Mouse (Mus musculus) embryo, embryonic 11.5 days (tissue): ENCODE results near the gene Foxn1.

Experiments
- DNase-seq: peaks from one replicate; pipeline ENCODE4 v3.0.0-alpha.2; 2012; ENCODE audit warnings: low read depth, low spot score

Foxn1 gene

DNA sequence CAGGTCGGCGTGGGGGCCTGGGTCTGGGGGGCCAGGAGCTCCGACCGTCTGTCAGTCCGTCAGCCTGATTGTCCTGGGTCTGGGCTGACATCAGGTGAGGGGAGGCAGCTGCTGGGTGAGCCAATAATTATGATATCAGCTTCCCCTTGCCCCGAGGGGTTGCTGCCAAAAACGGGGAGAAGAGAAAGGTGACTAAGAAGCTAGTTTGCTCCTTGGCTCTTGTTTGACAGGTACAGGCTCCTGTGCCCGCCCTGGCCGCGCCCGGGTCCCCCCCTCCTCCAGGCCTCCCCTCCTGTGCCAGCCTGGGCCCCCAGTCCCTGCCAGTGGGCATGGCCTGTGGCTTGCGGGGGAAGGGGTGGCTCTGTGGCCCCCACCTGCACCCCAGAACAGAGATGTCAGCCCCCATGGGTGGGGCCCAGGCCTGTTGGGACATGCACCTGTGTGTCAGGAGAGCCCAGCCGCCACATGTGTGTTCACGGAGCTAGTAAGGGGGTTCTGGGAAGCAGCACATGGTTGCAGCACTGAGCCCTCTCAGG is at the start of gene Foxn1:
Gene Foxn1 (minus strand): TSS at position 51 of the 536 bp plus-strand sequence.
- no peak for DNase-seq

DNA sequence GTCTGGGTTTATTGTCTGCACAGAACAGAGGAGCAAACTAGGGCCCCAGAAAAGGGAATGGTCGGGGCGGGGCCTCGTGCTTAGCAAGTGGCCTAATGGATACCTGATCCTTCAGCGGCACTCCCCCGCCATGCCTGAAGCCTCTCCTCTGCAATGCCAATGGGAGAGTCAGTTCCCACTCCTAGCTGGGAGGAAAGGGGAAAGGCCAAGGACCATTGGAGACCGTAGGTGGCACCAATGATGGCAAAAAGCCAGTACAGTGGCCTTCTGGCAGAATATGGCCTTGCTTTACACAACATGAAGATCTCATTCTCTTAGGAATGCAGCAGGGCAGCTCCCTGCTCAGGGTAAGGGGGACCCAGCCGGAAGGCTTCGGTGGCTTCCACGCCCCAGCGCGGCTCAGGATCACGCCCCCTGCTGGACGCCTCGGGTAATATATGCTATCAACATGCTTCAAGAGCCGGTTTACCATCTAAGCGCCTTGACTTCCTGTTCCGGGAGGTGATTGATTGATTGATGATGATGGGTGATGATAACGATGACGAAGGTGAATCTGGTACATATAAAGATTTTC is 49.5 kb upstream of the Foxn1 start:
- peak; percentile 57 for DNase-seq

DNA sequence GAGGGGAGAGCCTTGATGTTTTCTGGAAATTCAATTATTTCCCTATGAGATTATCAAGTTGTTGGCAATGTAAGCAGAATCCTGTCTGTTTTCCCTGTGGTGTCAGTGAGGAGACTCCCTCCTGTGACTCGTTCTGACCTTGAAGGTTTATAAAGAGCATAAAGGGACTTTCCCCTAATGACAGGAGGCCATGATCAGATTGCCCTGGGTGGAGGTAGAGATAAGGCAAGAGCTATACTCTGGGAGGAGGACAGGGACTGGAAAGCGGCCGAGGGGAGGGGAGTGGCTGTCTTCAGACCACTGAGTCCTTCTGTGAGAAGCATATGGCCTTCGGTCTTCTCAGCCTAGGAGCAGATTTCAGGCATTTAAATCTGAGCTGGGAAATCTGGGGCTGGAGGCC is 47.7 kb upstream of the Foxn1 start:
- no peak for DNase-seq

- DNase-seq: no peak
These were observed 44.8 kb upstream of the Foxn1 start for GRCm38 (mm10) chr11:78431176-78431575.

- no peak for DNase-seq
These were observed 44.0 kb upstream of the Foxn1 start for GRCm38 (mm10) chr11:78430195-78430878.

DNA sequence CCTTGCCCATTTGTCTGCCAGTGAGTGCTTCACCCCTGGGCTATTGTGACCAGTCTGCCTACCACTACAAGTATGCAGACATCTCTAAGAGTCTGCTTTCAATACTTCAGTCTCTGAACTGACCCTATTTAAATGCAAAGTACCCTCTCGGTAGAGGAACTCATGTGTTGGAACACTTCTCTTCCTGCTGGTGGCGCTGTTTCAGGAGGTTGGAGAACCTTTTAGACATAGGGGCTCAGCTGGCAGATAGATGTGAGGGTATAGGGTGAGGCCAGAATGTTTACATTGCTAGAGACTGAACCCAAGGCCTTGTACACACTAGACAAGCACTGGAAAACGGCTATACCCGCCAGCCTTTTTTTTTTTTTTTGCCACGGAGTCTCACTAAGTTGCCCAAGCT is 42.0 kb upstream of the Foxn1 start:
- DNase-seq: no peak

GRCm38 (mm10) chr11:78427655-78428054 is 41.3 kb upstream of the Foxn1 start:
- DNase-seq: no peak

GRCm38 (mm10) chr11:78425572-78425971 is 39.2 kb upstream of the Foxn1 start:
- no peak for DNase-seq

- DNase-seq: no peak
These were observed 38.0 kb upstream of the Foxn1 start for GRCm38 (mm10) chr11:78424352-78424751.

GRCm38 (mm10) chr11:78422055-78422819 is 35.9 kb upstream of the Foxn1 start, which contains the start of gene Slc13a2:
TSS of gene Slc13a2 (minus strand) at chr11:78422217.
- no peak for DNase-seq

GRCm38 (mm10) chr11:78421201-78422009 is 35.0 kb upstream of the Foxn1 start:
- DNase-seq: no peak

GRCm38 (mm10) chr11:78420263-78420889 is 34.0 kb upstream of the Foxn1 start:
- DNase-seq: no peak

DNA sequence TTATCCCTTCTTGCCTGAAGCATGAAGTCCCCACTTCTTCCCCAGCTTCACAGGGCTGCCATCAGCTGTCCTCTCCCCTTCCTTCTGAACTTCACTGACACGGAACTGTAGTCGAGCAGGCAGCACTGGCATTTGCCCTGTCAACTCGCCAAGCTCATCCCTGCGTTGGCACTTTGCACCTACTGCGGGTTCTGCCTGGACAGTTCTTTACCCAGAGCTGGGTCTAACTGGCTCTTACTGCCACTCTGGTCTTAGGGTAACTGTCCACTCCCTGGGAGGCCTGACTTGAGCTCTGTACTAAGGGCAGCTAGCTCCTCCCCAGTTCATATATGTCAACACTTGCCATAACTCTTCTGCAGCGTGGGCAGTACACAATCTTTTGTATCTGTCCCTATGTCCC is 30.5 kb upstream of the Foxn1 start:
- DNase-seq: no peak

- DNase-seq: no peak
These were observed 26.5 kb upstream of the Foxn1 start for GRCm38 (mm10) chr11:78412861-78413260.

GRCm38 (mm10) chr11:78412324-78412850 is 26.0 kb upstream of the Foxn1 start:
- no peak for DNase-seq

GRCm38 (mm10) chr11:78411606-78412323 is 25.4 kb upstream of the Foxn1 start:
- DNase-seq: no peak

GRCm38 (mm10) chr11:78408256-78409240 is 22.2 kb upstream of the Foxn1 start:
- no peak for DNase-seq

DNA sequence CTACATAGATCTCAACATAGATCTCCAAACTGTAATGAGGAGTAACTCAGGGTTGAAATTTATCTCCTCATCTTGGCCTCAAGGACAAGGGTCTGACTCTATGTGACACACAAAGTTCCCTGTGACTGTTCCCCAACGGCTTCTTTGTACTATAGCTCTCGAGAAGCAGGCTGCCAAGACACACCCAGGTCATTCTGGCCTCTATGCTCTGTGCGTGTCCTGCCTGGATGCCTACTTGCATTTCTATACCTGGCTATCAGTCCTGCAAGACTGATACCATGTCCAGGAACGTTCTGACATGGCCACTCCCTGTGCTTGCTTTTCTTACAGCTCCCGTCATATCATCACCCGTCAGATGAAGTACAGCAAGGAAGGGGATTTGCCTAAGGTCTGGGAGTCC is 15.7 kb upstream of the Foxn1 start:
- no peak for DNase-seq

DNA sequence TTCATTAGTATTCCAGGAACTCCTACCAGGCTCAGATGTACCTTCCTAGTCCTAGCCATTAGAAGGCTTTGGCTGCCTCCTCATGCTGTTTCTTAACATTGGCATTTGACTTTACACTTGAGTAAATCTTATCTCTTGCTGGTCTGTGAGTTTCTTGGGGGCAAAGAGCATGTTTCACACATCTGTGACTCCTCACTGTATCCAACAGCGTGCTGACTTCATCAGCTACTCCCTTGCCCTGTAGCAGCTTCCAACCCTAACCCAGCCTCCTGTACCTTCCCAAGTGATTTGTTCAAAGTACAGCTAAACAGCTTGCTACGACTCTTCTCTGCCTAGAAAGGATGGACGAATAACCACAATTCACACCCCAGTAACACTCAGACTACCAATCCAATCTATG is 15.1 kb upstream of the Foxn1 start:
- DNase-seq: no peak
